Mouse (Mus musculus): Measurements from ENCODE around the gene Gm10309.
A peak's percentile ranks its signal among the peaks of the same experiment; 100 is the strongest.

The Gm10309 gene

DNA sequence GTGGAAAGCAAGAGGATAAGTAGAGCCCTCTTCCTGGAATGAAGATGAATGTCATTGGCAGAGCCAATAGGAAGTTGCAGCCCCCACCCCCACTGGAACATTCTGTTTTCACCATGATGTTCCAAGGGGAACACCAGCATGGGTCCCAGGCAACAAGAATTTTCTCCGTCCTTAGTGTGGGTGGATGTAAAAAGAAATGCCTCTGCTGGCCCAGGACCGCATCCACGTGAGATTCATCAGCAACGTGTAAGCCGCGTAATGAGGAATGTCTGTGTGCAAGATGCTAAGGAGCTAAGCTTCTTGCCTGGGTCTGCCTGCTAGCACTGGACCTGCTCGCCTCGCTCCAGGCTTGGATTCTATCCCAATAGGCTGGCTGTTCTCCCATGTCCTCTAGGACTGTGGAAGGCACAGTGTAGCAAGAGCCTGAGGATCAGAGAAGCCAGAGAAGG lies at the start of gene Gm10309:
TSS of gene Gm10309 (minus strand) at position 50 of the 449 bp plus-strand sequence.
- peak; percentile 63 for DNase-seq (ENCODE audit: low spot score)

- DNase-seq (ENCODE audit: low spot score) = peak; percentile 68
Measured at GRCm38 (mm10) chr17:86551995-86552394, 47.0 kb upstream of the Gm10309 start.

- peak; percentile 80 for DNase-seq (ENCODE audit: low spot score)
Measured at GRCm38 (mm10) chr17:86551561-86551960, 46.5 kb upstream of the Gm10309 start.

DNA sequence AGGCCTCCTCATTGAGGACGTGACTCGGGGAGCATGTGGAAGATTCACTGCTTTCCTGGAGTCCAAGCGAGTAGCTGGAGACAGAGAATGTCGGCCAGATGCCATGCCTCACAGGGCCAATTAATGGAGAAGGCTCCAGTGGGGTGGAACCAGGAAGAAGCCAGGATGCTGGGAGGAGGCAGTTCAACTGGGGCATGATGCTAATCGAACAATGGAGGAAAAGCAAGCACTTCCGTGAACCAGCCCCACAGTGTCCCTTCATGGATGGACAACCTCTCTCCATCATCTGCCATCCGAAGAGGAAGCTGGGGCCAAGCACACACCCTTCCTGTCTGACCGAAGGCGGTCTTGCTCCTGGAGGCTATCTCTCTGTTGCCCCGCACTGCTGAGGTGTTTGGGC lies 44.1 kb upstream of the Gm10309 start:
- DNase-seq (ENCODE audit: low spot score) = peak; percentile 87

DNA sequence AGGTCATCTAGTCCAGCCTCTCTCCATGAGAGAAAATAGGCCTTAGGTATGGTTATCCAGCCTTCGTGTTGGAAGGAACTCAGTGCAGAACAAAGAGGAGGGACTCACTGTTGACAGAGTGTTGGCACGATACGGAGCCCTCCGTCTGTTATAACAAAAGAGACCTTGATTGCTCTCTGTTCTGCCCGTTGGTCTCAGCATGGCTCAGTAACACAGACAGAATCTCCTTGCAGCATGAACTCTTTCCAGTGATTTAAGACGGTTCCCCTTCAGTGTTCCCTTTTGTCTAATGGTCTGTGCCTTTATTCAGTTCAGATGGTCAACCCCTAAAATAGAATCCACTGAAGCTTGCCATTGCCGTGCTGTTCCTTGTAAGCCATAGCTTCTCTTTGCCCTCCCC lies 41.5 kb upstream of the Gm10309 start:
- peak; percentile 49 for DNase-seq (ENCODE audit: low spot score)

DNA sequence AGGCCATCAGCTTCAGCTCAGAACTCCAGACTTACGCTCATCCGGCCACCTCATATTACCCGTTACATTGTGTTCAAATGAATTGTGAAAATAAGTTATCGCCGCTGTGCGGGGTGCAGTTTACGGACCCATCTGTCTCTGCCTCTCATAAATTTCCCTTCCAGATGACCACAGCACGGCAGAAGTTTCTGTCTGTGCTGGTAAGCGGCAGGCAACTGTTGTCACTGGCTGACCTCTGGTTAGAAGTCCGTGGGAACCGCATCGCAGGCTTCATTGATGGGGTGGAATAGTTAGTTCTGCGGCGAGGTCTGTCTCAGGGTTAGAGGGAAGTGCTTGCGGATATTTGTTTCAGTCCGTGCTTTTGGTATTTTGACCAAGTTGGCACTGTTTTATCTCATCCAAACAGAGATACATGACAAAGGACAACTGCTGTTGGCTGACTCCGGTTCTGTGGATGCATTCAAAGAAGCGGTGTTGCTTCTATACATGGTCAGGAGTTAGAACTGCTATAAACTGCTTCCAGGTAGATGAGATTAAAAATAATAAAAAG lies 34.9 kb upstream of the Gm10309 start:
- DNase-seq (ENCODE audit: low spot score) = no peak

GRCm38 (mm10) chr17:86535827-86536656 lies 31.0 kb upstream of the Gm10309 start:
- peak; percentile 93 for DNase-seq (ENCODE audit: low spot score)

- DNase-seq (ENCODE audit: low spot score) = peak; percentile 66
Measured at GRCm38 (mm10) chr17:86535096-86535495, 30.1 kb upstream of the Gm10309 start.

- no peak for DNase-seq (ENCODE audit: low spot score)
Measured at GRCm38 (mm10) chr17:86533549-86533851, 28.5 kb upstream of the Gm10309 start.

GRCm38 (mm10) chr17:86532783-86533548 lies 27.9 kb upstream of the Gm10309 start:
- peak; percentile 60 for DNase-seq (ENCODE audit: low spot score)

DNA sequence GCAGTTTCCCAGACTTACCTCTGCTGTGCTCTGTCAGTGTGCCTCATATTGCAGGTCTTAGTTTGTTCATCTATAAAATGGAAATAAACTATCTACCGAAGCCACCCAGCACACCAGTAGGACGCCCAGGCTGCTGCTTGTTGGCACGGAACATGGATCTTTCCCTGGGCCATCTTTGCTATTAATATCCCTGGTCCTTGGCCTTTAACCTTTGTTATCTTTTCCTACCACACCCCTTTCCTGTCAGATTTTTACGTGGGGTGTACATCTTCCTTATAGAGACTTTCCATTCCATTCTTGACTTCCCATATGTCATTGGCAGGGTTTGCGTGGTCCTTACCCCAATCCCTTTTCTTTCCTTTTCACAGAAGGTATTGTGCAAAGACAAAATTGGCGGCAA lies 26.2 kb upstream of the Gm10309 start:
- no peak for DNase-seq (ENCODE audit: low spot score)

DNA sequence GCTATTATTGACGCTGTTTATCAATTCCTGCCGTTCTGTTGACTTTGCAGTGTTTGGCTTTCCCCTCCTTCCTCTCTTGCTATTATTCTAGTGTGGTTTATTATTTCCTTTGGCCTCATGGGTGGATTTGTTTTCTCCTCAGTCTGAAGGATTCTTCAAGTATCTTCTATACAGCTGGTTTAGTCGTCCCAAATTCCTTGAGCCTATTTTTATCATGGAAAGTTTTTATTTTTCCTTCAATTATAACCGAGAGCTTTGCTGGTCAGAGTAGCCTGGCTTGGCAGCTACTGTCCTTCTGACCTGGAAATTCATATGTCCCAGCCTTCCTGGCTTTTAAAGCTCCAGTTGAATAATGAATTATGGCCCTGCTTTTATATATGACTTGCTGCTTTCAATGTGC lies 24.4 kb upstream of the Gm10309 start:
- DNase-seq (ENCODE audit: low spot score) = no peak

- DNase-seq (ENCODE audit: low spot score) = no peak
Measured at GRCm38 (mm10) chr17:86529003-86529402, 24.0 kb upstream of the Gm10309 start.

DNA sequence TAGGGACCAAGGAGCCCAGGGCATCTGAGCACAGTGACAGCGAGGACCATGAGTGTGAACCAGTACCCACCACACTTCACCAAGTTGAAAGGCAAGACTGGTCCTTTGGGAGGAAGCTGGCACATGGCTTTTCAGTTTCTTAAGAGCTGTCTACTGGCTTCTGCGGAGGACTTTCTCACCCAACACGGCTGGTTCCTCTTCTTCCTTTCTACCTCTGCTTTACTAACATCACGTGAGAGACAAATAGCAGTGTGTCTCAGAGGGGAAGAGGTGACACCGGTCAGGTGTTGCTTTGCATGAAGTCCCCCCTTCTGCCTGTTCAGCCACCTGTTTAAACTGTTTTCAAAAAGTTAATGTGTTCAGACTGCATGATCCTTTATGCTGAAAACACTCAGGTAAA lies 22.3 kb upstream of the Gm10309 start:
- no peak for DNase-seq (ENCODE audit: low spot score)

GRCm38 (mm10) chr17:86526016-86526415 lies 21.0 kb upstream of the Gm10309 start:
- DNase-seq (ENCODE audit: low spot score) = peak; percentile 72

GRCm38 (mm10) chr17:86525075-86525474 lies 20.0 kb upstream of the Gm10309 start:
- peak; percentile 61 for DNase-seq (ENCODE audit: low spot score)

- DNase-seq (ENCODE audit: low spot score) = no peak
Measured at GRCm38 (mm10) chr17:86523843-86524242, 18.8 kb upstream of the Gm10309 start.

GRCm38 (mm10) chr17:86523374-86523773 lies 18.3 kb upstream of the Gm10309 start:
- DNase-seq (ENCODE audit: low spot score) = peak; percentile 70

DNA sequence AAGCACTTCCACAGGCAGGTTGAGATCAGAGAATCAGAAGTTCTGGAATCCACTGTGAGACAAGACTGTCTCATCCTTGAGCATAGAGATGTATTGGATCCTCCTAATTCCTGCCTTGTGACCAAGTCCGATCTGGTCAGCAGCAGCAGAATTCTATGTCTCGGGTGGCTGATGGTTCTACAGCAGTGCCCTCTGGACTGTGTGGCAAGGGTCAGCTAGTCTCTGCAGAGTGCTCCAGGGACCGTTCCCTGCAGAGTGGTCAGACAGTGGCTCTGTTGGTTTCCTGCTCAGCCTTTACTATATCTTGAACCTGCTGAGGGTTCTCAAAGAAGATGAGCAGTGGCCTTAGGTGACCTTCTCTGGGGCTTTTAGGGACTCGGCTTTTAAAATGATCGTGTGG lies 17.6 kb upstream of the Gm10309 start:
- DNase-seq (ENCODE audit: low spot score) = no peak

GRCm38 (mm10) chr17:86521252-86521651 lies 16.2 kb upstream of the Gm10309 start:
- no peak for DNase-seq (ENCODE audit: low spot score)

GRCm38 (mm10) chr17:86518604-86519003 lies 13.6 kb upstream of the Gm10309 start:
- DNase-seq (ENCODE audit: low spot score) = no peak

DNA sequence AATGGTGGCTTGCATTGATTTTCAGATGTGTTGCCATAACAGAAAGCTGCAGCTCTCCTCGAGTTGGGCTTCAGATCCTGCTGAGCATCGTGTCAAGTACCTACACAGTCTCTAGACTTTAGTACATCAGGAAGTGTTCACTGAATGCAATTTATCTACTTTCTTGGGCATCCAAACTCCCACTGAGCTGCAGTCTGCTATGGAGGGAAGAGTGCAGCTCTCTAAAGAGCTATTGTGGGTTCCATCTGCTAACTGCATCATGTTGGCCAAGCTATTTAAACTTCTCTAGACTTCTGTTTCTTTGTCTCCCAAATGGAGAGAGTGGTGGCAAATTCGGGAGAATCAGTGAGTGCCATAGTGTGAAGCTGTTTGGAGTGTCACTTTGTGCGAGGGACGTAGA lies 11.6 kb upstream of the Gm10309 start:
- DNase-seq (ENCODE audit: low spot score) = no peak

Data from lung, postnatal 25 days (tissue).